Mouse (Mus musculus) CH12.LX (cell line): ENCODE data around the gene Narfl.

ENCODE experiments used
- BHLHE40 ChIP-seq: IDR thresholded peaks from 2 replicates; pipeline ENCODE4 v1.6.1; 2011; ENCODE audit warnings: mild to moderate bottlenecking, low read depth, low read length, improper control_type of control experiment
- CTCF ChIP-seq, 2 experiments: IDR thresholded peaks in 1 of 2; conservative IDR thresholded peaks in 1 of 2; 2 replicates each; pipeline ENCODE4 v1.5.1; 2011 to 2012; ENCODE audit warnings: low read depth in 2 of 2, low read length in 2 of 2, improper control_type of control experiment in 1 of 2, inconsistent platforms in 1 of 2, mild to moderate bottlenecking in 1 of 2, moderate library complexity in 1 of 2
- EP300 ChIP-seq: IDR thresholded peaks from 2 replicates; pipeline ENCODE4 v1.6.1; 2011; ENCODE audit warnings: low read length, improper control_type of control experiment
- USF2 ChIP-seq: conservative IDR thresholded peaks from 2 replicates; pipeline ENCODE4 v1.6.1; 2011; ENCODE audit warnings: low read depth, low read length, improper control_type of control experiment
- ZC3H11A ChIP-seq: IDR thresholded peaks from 2 replicates; pipeline ENCODE4 v1.6.1; 2012; ENCODE audit warnings: low read depth, mild to moderate bottlenecking, inconsistent platforms, low read length, improper control_type of control experiment
- ZMIZ1 ChIP-seq: IDR thresholded peaks from 2 replicates; pipeline ENCODE4 v1.6.1; 2012; ENCODE audit warnings: low read depth, mild to moderate bottlenecking, inconsistent platforms, low read length, improper control_type of control experiment

- no peak for TF ChIP-seq ZC3H11A
- no peak for TF ChIP-seq BHLHE40
- TF ChIP-seq EP300: no peak
- TF ChIP-seq ZMIZ1: no peak
- TF ChIP-seq USF2: no peak
- no peak for TF ChIP-seq CTCF (conservative IDR thresholded peaks at IDR 0.05 in 1 of 2, IDR thresholded peaks at IDR 0.05 in 1 of 2; ENCODE audit: low read depth in 2 of 2, low read length in 2 of 2)
These were observed 49.9 kb downstream of the Narfl start, which contains the start of gene Wdr24 for GRCm38 (mm10) chr17:25823452-25823851.
